Mouse (Mus musculus) ES-E14 (cell line): Measurements from ENCODE around the gene Gdf11. TPM values are rescaled to one million over a fixed set of nuclear protein-coding genes. Genes with fewer than 3 reads are reported as not detected.

Experiments used
- DNase-seq: peaks from one replicate; pipeline ENCODE4 v3.0.0-alpha.2; 2013; ENCODE audit warnings: low read depth, low spot score
- H3K27ac ChIP-seq: 2 replicates; pipeline ENCODE4 v1.5.1; 2012; ENCODE audit warnings: low read depth, mild to moderate bottlenecking, low read length, moderate library complexity, mixed read lengths; ENCODE audit not compliant: poor library complexity, insufficient read depth, severe bottlenecking
- H3K36me3 ChIP-seq: 2 replicates; pipeline ENCODE4 v1.6.1; 2012; ENCODE audit warnings: mild to moderate bottlenecking, low read length, moderate library complexity, mixed read lengths; ENCODE audit not compliant: control insufficient read depth, poor library complexity, insufficient read depth, severe bottlenecking
- H3K4me1 ChIP-seq, 2 experiments: fragments of 150-350 bp in 1 of 2; sonication (generic) in 1 of 2; 2 replicates each; pipeline ENCODE4 v1.6.1; 2012; ENCODE audit warnings: low read length in 2 of 2, mild to moderate bottlenecking in 1 of 2, mixed read lengths in 1 of 2; ENCODE audit not compliant: control insufficient read depth in 2 of 2, insufficient read depth in 2 of 2, poor library complexity in 1 of 2
- H3K4me3 ChIP-seq, 2 experiments: fragments of 150-350 bp in 1 of 2; sonication (generic) in 1 of 2; 2 replicates each; pipeline ENCODE4 v1.5.1; 2012; ENCODE audit warnings: low read length in 2 of 2, low read depth in 1 of 2, mild to moderate bottlenecking in 1 of 2, mixed read lengths in 1 of 2; ENCODE audit not compliant: insufficient read depth in 1 of 2, poor library complexity in 1 of 2, severe bottlenecking in 1 of 2
- H3K9ac ChIP-seq: 2 replicates; pipeline ENCODE4 v1.6.1; 2012; ENCODE audit warnings: low read depth, mild to moderate bottlenecking, low read length, mixed read lengths; ENCODE audit not compliant: poor library complexity, insufficient read depth, severe bottlenecking
- H3K9me3 ChIP-seq: fragments of 150-350 bp; sonication (generic); 2 replicates; pipeline ENCODE4 v1.6.1; 2012; ENCODE audit warnings: low read depth, mild to moderate bottlenecking, low read length; ENCODE audit not compliant: control insufficient read depth, insufficient read depth
- CHD2 ChIP-seq: IDR thresholded peaks from 2 replicates; pipeline ENCODE4 v1.6.1; 2014; ENCODE audit warnings: mild to moderate bottlenecking, low read depth, low read length, inconsistent platforms
- HCFC1 ChIP-seq: IDR thresholded peaks from 2 replicates; pipeline ENCODE4 v1.6.1; 2012; ENCODE audit warnings: low read length, inconsistent platforms, borderline replicate concordance; ENCODE audit not compliant: insufficient read depth
- MAFK ChIP-seq: IDR thresholded peaks from 2 replicates; pipeline ENCODE4 v1.6.1; 2014; ENCODE audit warnings: mild to moderate bottlenecking, low read depth, low read length, inconsistent platforms; ENCODE audit not compliant: insufficient read depth
- ZC3H11A ChIP-seq: IDR thresholded peaks from 2 replicates; pipeline ENCODE4 v1.6.1; 2012; ENCODE audit warnings: low read depth, mild to moderate bottlenecking, inconsistent platforms, low read length, borderline replicate concordance
- ZNF384 ChIP-seq: IDR thresholded peaks from 2 replicates; pipeline ENCODE4 v1.6.1; 2012; ENCODE audit warnings: low read depth, low read length, inconsistent platforms
- in situ Hi-C, 2 experiments: fragments of 600-800 bp; cut with MboI; formaldehyde crosslinking; loops; one replicate each; pipeline ENCODE4 v1.15.1; 2025; ENCODE audit warnings: low sequenced_read_pairs in 2 of 2, inconsistent platforms in 1 of 2; ENCODE audit not compliant: unreplicated experiment in 2 of 2
- total RNA-seq: library from RNA; depleted of rRNA; stranded (reverse); fragments of 300-350 nt; gene quantifications from 2 replicates; pipeline ENCODE4 v1.2.3, GENCODE M21; 2012

The Gdf11 gene
- total RNA-seq, 1 experiment, result 4.6 TPM

- Histone ChIP-seq H3K9me3 (no peaks in the 10 kb centered on the region), H3K4me1 (peaks cover 0 to 2% of the 10 kb centered on the region in 2 experiments; a peak in 1 of 4 replicates), H3K4me3 (no peak overlapping the region), H3K9ac (no peak overlapping the region), H3K36me3 (no peaks in the 10 kb centered on the region), H3K27ac (no peak overlapping the region)
- TF ChIP-seq ZNF384 (no peak), HCFC1 (no peak), ZC3H11A (no peak), MAFK (no peak), CHD2 (no peak)
- in situ Hi-C loops, result no loop called here
- DNase-seq, result no peak
Measured at GRCm38 (mm10) chr10:128937756-128938390, 46.4 kb upstream of the Gdf11 start.

- in situ Hi-C loops, result no loop called here
- TF ChIP-seq ZNF384 (no peak), MAFK (no peak), HCFC1 (no peak), CHD2 (no peak), ZC3H11A (no peak)
- Histone ChIP-seq H3K9me3 (no peaks in the 10 kb centered on the region), H3K36me3 (no peaks in the 10 kb centered on the region), H3K27ac (no peak overlapping the region), H3K4me3 (no peak overlapping the region), H3K4me1 (peaks cover 0 to 2% of the 10 kb centered on the region in 2 experiments; a peak in 1 of 4 replicates), H3K9ac (no peak overlapping the region)
- no peak for DNase-seq
Measured at GRCm38 (mm10) chr10:128935826-128936440, 44.4 kb upstream of the Gdf11 start.

GRCm38 (mm10) chr10:128934997-128935787 lies 43.7 kb upstream of the Gdf11 start:
- in situ Hi-C loops, result no loop called here
- no peak overlapping the region for H3K4me3 ChIP-seq
- H3K27ac ChIP-seq, result no peak overlapping the region
- H3K9ac ChIP-seq, result no peak overlapping the region
- H3K36me3 ChIP-seq, result no peaks in the 10 kb centered on the region
- TF ChIP-seq HCFC1, result no peak
- no peak for TF ChIP-seq MAFK
- no peak for TF ChIP-seq ZNF384
- no peak for TF ChIP-seq ZC3H11A
- no peak for TF ChIP-seq CHD2
- H3K9me3 ChIP-seq, result no peaks in the 10 kb centered on the region
- DNase-seq, result no peak
- H3K4me1 ChIP-seq, result peaks cover 0 to 2% of the 10 kb centered on the region in 2 experiments; a peak in 1 of 4 replicates

GRCm38 (mm10) chr10:128933976-128934721 lies 42.6 kb upstream of the Gdf11 start:
- no peak for DNase-seq
- peaks cover 0 to 2% of the 10 kb centered on the region in 2 experiments; a peak in 1 of 4 replicates for H3K4me1 ChIP-seq
- no peaks in the 10 kb centered on the region for H3K36me3 ChIP-seq
- TF ChIP-seq CHD2 (no peak), ZC3H11A (no peak), ZNF384 (no peak), MAFK (no peak), HCFC1 (no peak)
- in situ Hi-C loops, result no loop called here
- peak overlapping the region; percentile 63 to 78 for H3K4me3 ChIP-seq
- no peaks in the 10 kb centered on the region for H3K9me3 ChIP-seq
- peak overlapping the region; percentile 46 for H3K9ac ChIP-seq
- no peak overlapping the region for H3K27ac ChIP-seq
